Mouse (Mus musculus) embryonic facial prominence, embryonic 12.5 days (tissue): ENCODE data around the gene Polr2f. TPM values are rescaled to one million over a fixed set of nuclear protein-coding genes. Genes with fewer than 3 reads are reported as not detected.

Source experiments
- ATAC-seq: fragments of 200-750 bp; cut with Nextera tagmentation; 2 replicates; pipeline ENCODE4 v1.8.0; 2017; ENCODE audit not compliant: insufficient number of reproducible peaks, insufficient read depth, low FRiP score, low TSS enrichment
- H3K27ac ChIP-seq: fragments of 300-500 bp; sonication (generic); 2 replicates; pipeline ENCODE4 v1.5.1; 2016; ENCODE audit warnings: mild to moderate bottlenecking
- H3K27me3 ChIP-seq: fragments of 300-500 bp; sonication (generic); 2 replicates; pipeline ENCODE4 v1.6.1; 2016; ENCODE audit warnings: mild to moderate bottlenecking, moderate library complexity
- H3K36me3 ChIP-seq: fragments of 300-500 bp; sonication (generic); 2 replicates; pipeline ENCODE4 v1.6.1; 2016; ENCODE audit warnings: mild to moderate bottlenecking
- H3K4me1 ChIP-seq: fragments of 300-500 bp; sonication (generic); 2 replicates; pipeline ENCODE4 v1.6.1; 2016
- H3K4me2 ChIP-seq: fragments of 300-500 bp; sonication (generic); replicated peaks from 2 replicates; pipeline ENCODE4 v1.6.1; 2016; ENCODE audit warnings: mild to moderate bottlenecking, moderate library complexity
- H3K4me3 ChIP-seq: fragments of 300-500 bp; sonication (generic); 2 replicates; pipeline ENCODE4 v1.5.1; 2016; ENCODE audit warnings: mild to moderate bottlenecking
- H3K9ac ChIP-seq: fragments of 300-500 bp; sonication (generic); 2 replicates; pipeline ENCODE4 v1.6.1; 2016; ENCODE audit warnings: mild to moderate bottlenecking, moderate library complexity
- H3K9me3 ChIP-seq: fragments of 300-500 bp; sonication (generic); 2 replicates; pipeline ENCODE4 v1.6.1; 2016; ENCODE audit warnings: mild to moderate bottlenecking, moderate library complexity
- WGBS: fragments of 180-500 bp; shearing (Covaris S2); methylation state at CpG from one replicate; pipeline ENCODE4 v1.1.7; 2016; 5-methylcytosine and 5-hydroxymethylcytosine counted together
- polyA plus RNA-seq: library from polyadenylated mRNA; unstranded; fragments of >200 nt; fragmentation: Nextera tagmentation; extraction: Ambion mirVana; gene quantifications from 2 replicates; pipeline ENCODE4 v1.2.1, GENCODE M21; 2016

Polr2f gene
- polyA plus RNA-seq, 1 experiment from 2014 or later: 359 TPM

DNA sequence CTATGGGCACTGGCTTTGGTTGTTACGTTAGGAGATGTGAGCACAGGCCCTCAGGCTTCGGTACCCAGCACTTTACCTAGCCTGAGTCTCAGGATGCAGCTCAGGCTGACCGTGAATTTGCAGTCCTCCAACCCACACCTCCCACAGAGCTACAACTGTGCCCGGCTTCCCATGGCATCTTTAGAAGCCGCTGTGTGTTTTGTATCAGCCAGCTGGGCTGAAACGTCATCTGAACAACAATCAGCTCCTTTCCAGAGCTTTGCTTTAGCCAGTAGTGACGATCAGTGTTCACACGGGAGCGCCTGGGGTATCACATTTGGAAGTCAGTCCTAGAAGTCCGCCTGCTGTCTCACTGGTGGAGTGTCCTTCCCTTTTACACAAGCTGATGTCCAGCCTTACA lies 37.5 kb upstream of the Polr2f start:
- no peak for ATAC-seq
- Histone ChIP-seq H3K9ac (no peak overlapping the region), H3K4me2 (no peak overlapping the region), H3K4me1 (peaks cover 15% of the 10 kb centered on the region; the same call in 1 of the 2 replicates), H3K4me3 (no peak overlapping the region), H3K9me3 (no peaks in the 10 kb centered on the region), H3K27ac (no peak overlapping the region), H3K27me3 (no peaks in the 10 kb centered on the region), H3K36me3 (no peaks in the 10 kb centered on the region)
- WGBS: 71% methylated on average over 10 of the region's 10 CpGs

DNA sequence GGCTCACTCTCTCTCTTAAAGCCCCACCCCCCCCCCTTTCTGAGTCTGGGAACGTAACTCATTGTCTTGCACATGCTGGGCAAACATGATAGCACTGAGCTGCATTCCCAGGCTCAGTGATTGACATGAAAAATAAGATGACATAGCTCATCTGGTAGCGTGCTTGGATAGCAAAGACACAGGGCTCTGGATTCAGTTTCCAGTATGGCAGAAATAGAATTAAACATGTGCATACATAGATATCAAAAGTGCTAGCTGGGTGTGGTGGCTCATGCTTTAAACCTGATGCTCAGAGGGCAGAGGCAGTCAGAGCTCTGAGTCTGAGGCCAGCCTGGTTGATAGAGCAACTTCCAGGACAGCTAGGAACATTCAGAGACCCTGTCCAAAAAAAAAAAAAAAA lies 35.0 kb upstream of the Polr2f start:
- no peak overlapping the region for H3K4me3 ChIP-seq
- 48% methylated on average over 2 of the region's 2 CpGs for WGBS
- H3K9me3 ChIP-seq: no peaks in the 10 kb centered on the region
- H3K27me3 ChIP-seq: 0 out of 2 replicates have a peak, but pooled peaks cover 4% of the 10 kb centered on the region
- H3K9ac ChIP-seq: no peak overlapping the region
- no peak overlapping the region for H3K4me2 ChIP-seq
- no peak for ATAC-seq
- H3K36me3 ChIP-seq: no peaks in the 10 kb centered on the region
- H3K4me1 ChIP-seq: peaks cover 22% of the 10 kb centered on the region
- H3K27ac ChIP-seq: no peak overlapping the region

DNA sequence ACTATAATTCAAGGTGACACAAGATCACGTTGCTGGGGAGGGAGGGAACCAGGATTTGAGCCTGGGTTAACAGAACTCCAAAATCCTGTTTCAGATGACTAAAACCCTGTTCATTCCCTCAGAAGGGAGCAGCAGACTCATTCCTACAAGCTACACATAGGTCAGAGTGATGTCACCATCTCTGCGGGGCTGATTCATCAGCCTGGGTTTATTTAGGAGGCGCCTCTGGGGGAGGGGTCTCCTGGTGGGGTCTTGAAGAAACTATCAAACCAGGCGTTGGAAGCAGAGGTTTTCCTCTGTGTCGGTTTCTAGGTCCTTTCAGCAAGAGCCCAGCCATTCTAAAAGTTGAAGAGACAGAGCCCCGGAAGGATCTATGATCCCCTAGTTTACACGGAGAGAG lies 32.8 kb upstream of the Polr2f start:
- Histone ChIP-seq H3K4me2 (peak overlapping the region; percentile 99), H3K4me1 (peaks cover 28% of the 10 kb centered on the region), H3K9me3 (no peaks in the 10 kb centered on the region), H3K4me3 (peak overlapping the region; percentile 86; the same call in 1 of the 2 replicates), H3K9ac (no peak overlapping the region), H3K27me3 (0 out of 2 replicates have a peak, but pooled peaks cover 7% of the 10 kb centered on the region), H3K36me3 (0 out of 2 replicates have a peak, but pooled peaks cover 4% of the 10 kb centered on the region), H3K27ac (peak overlapping the region; percentile 82)
- ATAC-seq: no peak
- 16% methylated on average over 7 of the region's 7 CpGs for WGBS

DNA sequence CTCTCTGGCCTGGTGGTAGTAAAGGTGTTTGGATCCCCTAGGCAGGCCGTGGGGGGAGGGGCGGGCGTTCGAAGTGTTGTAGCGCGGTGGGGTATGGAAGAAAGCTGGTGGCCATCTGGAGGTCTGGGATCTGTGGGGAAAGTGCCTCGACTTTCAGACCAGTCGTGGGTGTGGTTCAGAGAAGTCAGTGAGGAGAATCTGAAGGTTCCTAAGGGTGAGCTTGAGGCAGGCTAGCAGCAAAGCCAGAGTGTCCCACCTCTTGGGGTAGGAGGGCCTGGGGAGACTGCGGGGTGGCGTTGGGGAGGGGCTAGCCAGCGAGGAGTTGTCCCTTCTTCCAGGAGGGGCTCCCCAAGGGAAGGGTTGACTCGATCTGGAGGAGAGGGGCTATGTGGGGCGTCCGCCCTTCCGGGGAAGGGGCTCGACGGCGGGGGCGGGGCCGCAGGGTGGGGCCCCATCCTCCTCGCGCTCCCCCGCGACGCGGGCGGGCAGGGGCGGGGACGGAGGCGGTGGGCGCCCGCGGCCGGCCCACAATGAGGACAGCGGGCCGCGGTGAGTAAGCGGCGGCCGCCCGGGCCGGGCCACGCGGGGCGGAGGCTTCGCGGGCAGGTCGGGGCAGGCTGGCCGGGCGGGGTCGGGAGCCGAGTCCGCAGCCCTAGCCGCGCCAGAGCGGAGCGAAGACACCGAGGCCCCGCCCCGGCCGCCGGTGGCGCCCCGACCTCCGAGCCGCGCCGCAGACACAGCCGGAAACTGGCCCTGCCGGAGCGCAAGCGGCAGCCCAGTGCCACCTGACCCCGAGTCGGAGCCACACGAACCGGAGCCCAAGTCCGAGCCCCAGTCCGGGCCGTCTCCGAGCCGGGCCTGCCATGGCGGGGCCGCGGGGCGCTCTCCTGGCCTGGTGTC lies 32.1 kb upstream of the Polr2f start, which contains the start of gene Micall1:
Gene Micall1, plus strand, starts transcription at position 478 of the 900 bp plus-strand sequence.
- peak; percentile 75 for ATAC-seq
- Histone ChIP-seq H3K27ac (peak within 1 kb of the TSS; percentile 82), H3K9me3 (no peaks in the 10 kb centered on the region), H3K27me3 (0 out of 2 replicates have a peak, but pooled peaks cover 7% of the 10 kb centered on the region), H3K9ac (peak within 1 kb of the TSS; percentile 86), H3K4me2 (peak within 1 kb of the TSS; percentile 99), H3K36me3 (0 out of 2 replicates have a peak, but pooled peaks cover 6% of the 10 kb centered on the region), H3K4me3 (peak within 1 kb of the TSS; percentile 86), H3K4me1 (peaks cover 28% of the 10 kb centered on the region)
- WGBS: under 1% methylated on average over 49 of the region's 85 CpGs

DNA sequence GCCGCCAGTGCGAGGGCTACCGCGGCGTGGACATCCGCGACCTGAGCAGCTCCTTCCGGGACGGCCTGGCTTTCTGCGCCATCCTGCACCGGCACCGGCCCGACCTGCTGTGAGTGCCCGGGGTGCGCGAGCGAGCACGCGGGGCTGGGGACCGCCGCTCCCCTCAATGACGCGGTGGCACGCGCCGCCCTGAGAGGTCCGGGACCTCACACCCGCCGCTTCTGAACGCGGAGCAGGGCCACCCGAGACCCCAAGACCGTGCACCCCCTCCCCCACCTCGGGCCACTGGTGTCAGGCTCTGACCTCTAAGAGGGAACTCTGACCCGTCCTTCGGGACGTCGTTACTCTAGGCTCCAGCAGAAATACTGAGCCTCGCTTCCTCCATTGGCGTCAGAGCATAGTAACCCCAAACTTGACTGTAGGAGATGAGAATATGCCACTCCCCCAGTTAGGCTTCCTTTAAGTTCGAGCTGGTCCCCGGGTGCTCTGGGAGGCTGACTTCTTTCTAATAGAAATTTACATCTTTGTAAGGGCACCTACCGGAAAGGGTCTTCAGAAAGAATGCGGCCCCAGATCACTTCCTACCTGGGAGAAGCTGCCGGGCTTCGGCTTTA lies 31.4 kb upstream of the Polr2f start:
- Histone ChIP-seq H3K36me3 (0 out of 2 replicates have a peak, but pooled peaks cover 6% of the 10 kb centered on the region), H3K4me3 (peak overlapping the region; percentile 86), H3K27me3 (0 out of 2 replicates have a peak, but pooled peaks cover 7% of the 10 kb centered on the region), H3K4me2 (peak overlapping the region; percentile 99), H3K9me3 (no peaks in the 10 kb centered on the region), H3K27ac (peak overlapping the region; percentile 82), H3K9ac (peak overlapping the region; percentile 86), H3K4me1 (peaks cover 28% of the 10 kb centered on the region)
- WGBS: under 1% methylated on average over 46 of the region's 46 CpGs
- peak; percentile 49; the same call in 1 of the 2 replicates for ATAC-seq

DNA sequence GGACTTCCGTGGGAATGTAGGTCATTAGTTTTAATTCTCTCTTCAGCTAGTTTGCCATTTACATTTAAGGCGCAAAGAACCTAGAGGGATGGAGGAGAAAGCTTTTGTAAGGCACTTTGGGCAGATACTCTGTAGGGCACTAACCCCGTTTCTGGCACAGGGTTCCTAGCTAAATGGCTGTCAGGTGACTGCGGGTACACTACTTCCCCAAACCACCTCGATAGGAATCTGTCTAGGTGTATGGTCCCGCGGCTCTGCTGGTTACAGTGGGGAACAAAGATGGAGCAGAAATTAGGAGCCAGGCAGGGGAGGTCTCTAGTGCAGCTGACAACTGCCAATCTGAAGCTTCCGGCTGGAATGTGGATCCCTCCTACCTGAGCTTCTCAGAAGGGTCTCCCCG lies 30.8 kb upstream of the Polr2f start:
- WGBS: 14% methylated on average over 9 of the region's 9 CpGs

DNA sequence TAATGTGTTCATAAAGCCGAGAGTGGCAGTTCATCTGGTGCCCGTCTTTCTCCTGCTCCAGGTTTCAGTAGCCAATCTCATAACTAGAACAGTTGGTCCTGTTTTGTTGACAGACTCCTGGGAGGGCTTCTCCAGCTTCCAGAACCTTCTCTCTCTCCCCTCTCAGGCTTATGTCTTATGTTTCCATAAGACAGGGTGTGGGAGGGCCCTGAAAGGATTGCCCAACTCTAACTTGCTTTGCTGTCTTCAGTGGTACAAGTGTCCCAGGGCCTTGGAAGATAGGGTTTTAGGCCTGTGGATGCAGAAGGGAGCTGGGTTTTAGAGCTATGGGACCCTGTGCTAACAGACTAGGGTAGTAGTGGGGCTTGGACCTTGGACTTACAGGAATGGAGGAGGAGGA lies 30.3 kb upstream of the Polr2f start:
- ATAC-seq: no peak
- peak overlapping the region; percentile 86; the same call in 1 of the 2 replicates for H3K9ac ChIP-seq
- H3K36me3 ChIP-seq: peaks cover 16% of the 10 kb centered on the region
- 71% methylated on average over 2 of the region's 2 CpGs for WGBS
- H3K9me3 ChIP-seq: no peaks in the 10 kb centered on the region
- H3K27ac ChIP-seq: no peak overlapping the region
- H3K4me1 ChIP-seq: peaks cover 28% of the 10 kb centered on the region
- peak overlapping the region; percentile 86; the same call in 1 of the 2 replicates for H3K4me3 ChIP-seq
- H3K4me2 ChIP-seq: peak overlapping the region; percentile 99
- H3K27me3 ChIP-seq: 0 out of 2 replicates have a peak, but pooled peaks cover 7% of the 10 kb centered on the region

More for the DNA sequence above, 30.8 kb upstream of the Polr2f start:
- Histone ChIP-seq H3K27me3 (0 out of 2 replicates have a peak, but pooled peaks cover 7% of the 10 kb centered on the region), H3K4me2 (peak overlapping the region; percentile 99), H3K27ac (no peak overlapping the region), H3K9me3 (no peaks in the 10 kb centered on the region), H3K9ac (peak overlapping the region; percentile 86; the same call in 1 of the 2 replicates), H3K36me3 (peaks cover 11% of the 10 kb centered on the region), H3K4me1 (peaks cover 28% of the 10 kb centered on the region), H3K4me3 (peak overlapping the region; percentile 86)
- ATAC-seq: no peak

DNA sequence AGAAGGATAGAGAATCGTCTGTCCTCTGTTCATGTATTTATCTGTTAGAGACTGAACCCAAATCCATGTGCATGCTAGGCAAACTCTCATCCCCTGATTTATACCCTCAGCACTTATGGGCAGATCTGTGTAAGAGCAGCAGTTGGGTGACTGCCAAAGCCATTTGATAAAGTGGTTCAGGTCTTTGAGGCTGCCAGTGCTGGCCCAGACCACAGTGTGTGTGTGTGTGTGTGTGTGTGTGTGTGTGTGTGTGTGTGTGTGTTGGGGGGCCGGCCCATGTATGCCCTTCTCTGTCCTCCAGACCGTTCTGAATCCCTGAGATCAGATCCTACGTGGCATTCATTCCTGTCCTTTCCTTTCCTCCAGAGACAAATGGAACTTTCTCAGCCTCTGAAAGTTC lies 29.0 kb upstream of the Polr2f start:
- peaks cover 22% of the 10 kb centered on the region for H3K36me3 ChIP-seq
- 87% methylated on average over 4 of the region's 4 CpGs for WGBS
- H3K4me3 ChIP-seq: no peak overlapping the region
- 0 out of 2 replicates have a peak, but pooled peaks cover 7% of the 10 kb centered on the region for H3K27me3 ChIP-seq
- H3K27ac ChIP-seq: no peak overlapping the region
- ATAC-seq: no peak
- H3K4me1 ChIP-seq: peaks cover 28% of the 10 kb centered on the region
- H3K9ac ChIP-seq: no peak overlapping the region
- no peak overlapping the region for H3K4me2 ChIP-seq
- H3K9me3 ChIP-seq: no peaks in the 10 kb centered on the region

DNA sequence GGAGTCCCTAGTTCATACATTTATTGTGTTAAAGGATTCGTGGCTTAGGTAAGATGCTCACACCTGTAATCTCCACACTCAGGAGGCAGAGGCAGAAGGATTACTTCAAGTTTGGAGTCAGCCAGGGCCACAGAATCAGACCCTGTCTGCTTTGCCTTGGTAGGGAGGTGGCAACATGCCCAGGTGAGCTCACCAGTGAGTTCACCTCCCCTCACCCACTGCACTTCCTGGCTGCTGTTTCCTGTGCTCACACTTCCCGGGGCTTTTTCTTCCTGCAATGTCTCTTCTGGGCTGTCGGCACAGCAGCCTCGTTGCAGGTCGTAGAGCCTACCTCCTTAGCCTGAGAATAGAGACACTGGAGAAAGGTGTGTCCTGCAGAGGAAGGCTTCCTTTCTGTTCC lies 25.5 kb upstream of the Polr2f start:
- H3K9me3 ChIP-seq: no peaks in the 10 kb centered on the region
- H3K4me1 ChIP-seq: peaks cover 14% of the 10 kb centered on the region
- no peak overlapping the region for H3K27ac ChIP-seq
- no peak overlapping the region for H3K4me2 ChIP-seq
- H3K27me3 ChIP-seq: 0 out of 2 replicates have a peak, but pooled peaks cover 7% of the 10 kb centered on the region
- H3K9ac ChIP-seq: no peak overlapping the region
- whole genome bisulfite sequencing: 64% methylated on average over 5 of the region's 5 CpGs
- H3K36me3 ChIP-seq: peaks cover 47% of the 10 kb centered on the region
- H3K4me3 ChIP-seq: no peak overlapping the region
- ATAC-seq: no peak

DNA sequence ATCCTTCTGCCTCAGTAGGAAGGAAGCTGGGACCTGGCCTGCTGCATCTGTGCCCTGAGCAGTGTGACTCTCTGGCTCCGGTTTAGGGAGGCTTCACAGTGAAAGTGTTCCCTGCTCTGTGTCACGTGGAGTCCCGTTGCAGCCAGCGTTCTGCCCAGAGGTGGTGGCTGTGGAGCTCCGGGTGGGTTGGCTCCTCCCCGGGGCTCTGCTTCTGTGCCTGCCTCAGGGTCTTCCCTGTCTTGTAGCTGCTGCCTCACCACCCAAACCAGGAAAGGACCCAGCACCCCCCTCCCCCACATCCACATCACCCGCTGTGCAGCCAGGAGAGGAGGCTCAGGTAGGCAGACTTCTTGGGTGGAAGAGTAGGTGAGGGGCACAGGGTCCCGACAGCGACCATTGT lies 21.3 kb upstream of the Polr2f start:
- no peak overlapping the region for H3K4me3 ChIP-seq
- H3K27me3 ChIP-seq: no peaks in the 10 kb centered on the region
- no peak overlapping the region for H3K27ac ChIP-seq
- H3K9me3 ChIP-seq: no peaks in the 10 kb centered on the region
- peaks cover 64% of the 10 kb centered on the region for H3K36me3 ChIP-seq
- H3K9ac ChIP-seq: no peak overlapping the region
- no peak overlapping the region for H3K4me2 ChIP-seq
- ATAC-seq: no peak
- H3K4me1 ChIP-seq: no peaks in the 10 kb centered on the region
- 70% methylated on average over 9 of the region's 9 CpGs for WGBS

- Histone ChIP-seq H3K27me3 (no peaks in the 10 kb centered on the region), H3K9ac (no peak overlapping the region), H3K36me3 (peaks cover 70% of the 10 kb centered on the region), H3K4me3 (no peak overlapping the region), H3K27ac (no peak overlapping the region), H3K9me3 (no peaks in the 10 kb centered on the region), H3K4me1 (no peaks in the 10 kb centered on the region), H3K4me2 (no peak overlapping the region)
- ATAC-seq: no peak
- 86% methylated on average over 4 of the region's 4 CpGs for WGBS
Observed at GRCm38 (mm10) chr15:79122119-79122518, 18.7 kb upstream of the Polr2f start.
